Mouse (Mus musculus): Measurements from ENCODE around the gene Brap. TPM values are rescaled to one million over a fixed set of nuclear protein-coding genes. Genes with fewer than 3 reads are reported as not detected.
"Not testable (repeated sequence)": the region's sequence is repeated elsewhere in the genome, so short reads cannot be mapped to it uniquely, and the experiment has no call there.

The Brap gene
- polyA plus RNA-seq (2015; fragmentation: Nextera tagmentation; extraction: Ambion mirVana) = 32.2 and 32.5 TPM in 2 replicates

GRCm38 (mm10) chr5:121660059-121660896, at the start of gene Brap, which contains the start of gene Acad10:
Brap (plus strand) TSS chr5:121660563.
Acad10 (minus strand) TSS chr5:121660514.
- H3K9ac ChIP-seq (ENCODE audit: low read length) = peak within 1 kb of the TSS; percentile 96
- H3K36me3 ChIP-seq (ENCODE audit: control insufficient read depth, insufficient read depth, low read length) = peaks cover 5% of the 10 kb centered on the region; the same call in 1 of the 2 replicates
- under 1% methylated on average over 79 of the region's 85 CpGs for WGBS
- peak within 1 kb of the TSS; percentile 94 for H3K4me3 ChIP-seq (ENCODE audit: low read depth, low read length)
- peak within 1 kb of the TSS; percentile 85 for H3K27ac ChIP-seq (replicated peaks)
- peaks cover 3% of the 10 kb centered on the region; the same call in 1 of the 2 replicates for H3K4me1 ChIP-seq (replicated peaks; ENCODE audit: control insufficient read depth, insufficient read depth)
- DNase-seq (ENCODE audit: low spot score) = peak; percentile 94
- no peak for TF ChIP-seq EP300 (optimal IDR thresholded peaks at IDR 0.05)
- TF ChIP-seq CTCF (IDR thresholded peaks at IDR 0.05; ENCODE audit: low read depth) = peak; percentile 8; the same call in 1 of the 2 replicates
- peak; percentile 90 for ATAC-seq (ENCODE audit: low FRiP score, low TSS enrichment)
- no peaks in the 10 kb centered on the region for H3K27me3 ChIP-seq (ENCODE audit: control insufficient read depth, insufficient read depth, low read length)
- H3K4me2 ChIP-seq (replicated peaks; ENCODE audit: low read depth) = peak within 1 kb of the TSS; percentile 89
- H3K9me3 ChIP-seq (ENCODE audit: control insufficient read depth, low read length) = no peaks in the 10 kb centered on the region

DNA sequence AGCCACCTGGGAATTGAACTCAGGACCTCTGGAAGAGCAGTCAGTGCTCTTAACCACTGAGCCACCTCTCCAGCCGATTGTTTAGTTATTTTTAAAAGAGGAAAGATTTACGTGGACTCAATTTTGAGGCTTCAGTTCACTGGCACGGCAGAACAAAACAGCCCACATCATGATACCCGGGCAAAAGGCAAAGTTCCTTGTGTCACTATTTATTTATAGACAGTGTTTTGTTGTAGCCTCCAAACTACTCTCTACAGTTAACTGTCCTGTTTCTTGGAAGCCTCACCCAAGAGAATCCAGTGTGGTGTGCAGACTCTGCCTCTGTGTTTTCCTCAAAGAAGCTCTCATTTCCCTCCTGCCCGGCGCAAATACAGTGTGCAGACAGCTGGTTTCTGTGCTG, 48.3 kb upstream of the Brap start:
- ATAC-seq (ENCODE audit: low FRiP score, low TSS enrichment) (no peak), DNase-seq (ENCODE audit: low spot score) (no peak)
- H3K36me3 ChIP-seq (ENCODE audit: control insufficient read depth, insufficient read depth, low read length) = no peaks in the 10 kb centered on the region
- H3K4me2 ChIP-seq (replicated peaks; ENCODE audit: low read depth) = no peak overlapping the region
- H3K27ac ChIP-seq (replicated peaks) = no peak overlapping the region
- H3K9me3 ChIP-seq (ENCODE audit: control insufficient read depth, low read length) = no peaks in the 10 kb centered on the region
- H3K4me3 ChIP-seq (ENCODE audit: low read depth, low read length) = no peak overlapping the region
- no peaks in the 10 kb centered on the region for H3K4me1 ChIP-seq (replicated peaks; ENCODE audit: control insufficient read depth, insufficient read depth)
- H3K9ac ChIP-seq (ENCODE audit: low read length) = no peak overlapping the region
- WGBS = 71% methylated on average over 6 of the region's 6 CpGs
- no peaks in the 10 kb centered on the region for H3K27me3 ChIP-seq (ENCODE audit: control insufficient read depth, insufficient read depth, low read length)
- TF ChIP-seq CTCF (IDR thresholded peaks at IDR 0.05; ENCODE audit: low read depth) (no peak), EP300 (optimal IDR thresholded peaks at IDR 0.05) (no peak)

DNA sequence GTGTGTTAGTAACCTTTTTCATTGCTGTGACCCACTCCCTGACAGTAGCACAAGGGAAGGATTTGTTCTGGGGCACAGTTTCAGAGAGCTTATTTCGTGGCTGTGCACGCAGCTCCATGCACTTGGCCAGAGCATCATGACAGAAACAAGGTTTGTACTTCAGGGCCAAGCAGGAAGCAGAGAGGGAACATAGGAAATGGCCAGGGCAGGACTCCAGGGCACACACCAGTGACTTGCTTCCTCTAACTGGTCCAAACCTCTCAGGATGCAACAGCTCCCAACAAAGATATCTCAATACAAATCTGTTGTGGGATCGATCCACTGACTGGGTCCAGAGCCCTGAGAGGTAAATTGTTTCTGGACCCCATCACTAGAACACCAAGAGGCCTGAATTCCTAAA, 45.4 kb upstream of the Brap start:
- DNase-seq (ENCODE audit: low spot score); ATAC-seq (ENCODE audit: low FRiP score, low TSS enrichment); H3K4me2 ChIP-seq (replicated peaks; ENCODE audit: low read depth); H3K4me3 ChIP-seq (ENCODE audit: low read depth, low read length); H3K27me3 ChIP-seq (ENCODE audit: control insufficient read depth, insufficient read depth, low read length); H3K4me1 ChIP-seq (replicated peaks; ENCODE audit: control insufficient read depth, insufficient read depth); H3K36me3 ChIP-seq (ENCODE audit: control insufficient read depth, insufficient read depth, low read length); H3K9me3 ChIP-seq (ENCODE audit: control insufficient read depth, low read length); H3K27ac ChIP-seq (replicated peaks); H3K9ac ChIP-seq (ENCODE audit: low read length): not testable (repeated sequence)
- 78% methylated on average over 3 of the region's 3 CpGs for WGBS

GRCm38 (mm10) chr5:121618592-121619513, 41.5 kb upstream of the Brap start, which contains the start of gene Acad12:
Acad12 (minus strand) TSS chr5:121618938.
- ATAC-seq (ENCODE audit: low FRiP score, low TSS enrichment) (peak; percentile 84), DNase-seq (ENCODE audit: low spot score) (peak; percentile 94)
- peak within 1 kb of the TSS; percentile 79 for H3K9ac ChIP-seq (ENCODE audit: low read length)
- TF ChIP-seq EP300 (optimal IDR thresholded peaks at IDR 0.05) = no peak
- TF ChIP-seq CTCF (IDR thresholded peaks at IDR 0.05; ENCODE audit: low read depth) = no peak
- peak within 1 kb of the TSS; percentile 70 for H3K4me2 ChIP-seq (replicated peaks; ENCODE audit: low read depth)
- peak within 1 kb of the TSS; percentile 77 for H3K4me3 ChIP-seq (ENCODE audit: low read depth, low read length)
- peak within 1 kb of the TSS; percentile 76 for H3K27ac ChIP-seq (replicated peaks)
- H3K9me3 ChIP-seq (ENCODE audit: control insufficient read depth, low read length) = no peaks in the 10 kb centered on the region
- H3K36me3 ChIP-seq (ENCODE audit: control insufficient read depth, insufficient read depth, low read length) = no peaks in the 10 kb centered on the region
- no peaks in the 10 kb centered on the region for H3K4me1 ChIP-seq (replicated peaks; ENCODE audit: control insufficient read depth, insufficient read depth)
- under 1% methylated on average over 47 of the region's 58 CpGs for WGBS
- H3K27me3 ChIP-seq (ENCODE audit: control insufficient read depth, insufficient read depth, low read length) = no peaks in the 10 kb centered on the region

DNA sequence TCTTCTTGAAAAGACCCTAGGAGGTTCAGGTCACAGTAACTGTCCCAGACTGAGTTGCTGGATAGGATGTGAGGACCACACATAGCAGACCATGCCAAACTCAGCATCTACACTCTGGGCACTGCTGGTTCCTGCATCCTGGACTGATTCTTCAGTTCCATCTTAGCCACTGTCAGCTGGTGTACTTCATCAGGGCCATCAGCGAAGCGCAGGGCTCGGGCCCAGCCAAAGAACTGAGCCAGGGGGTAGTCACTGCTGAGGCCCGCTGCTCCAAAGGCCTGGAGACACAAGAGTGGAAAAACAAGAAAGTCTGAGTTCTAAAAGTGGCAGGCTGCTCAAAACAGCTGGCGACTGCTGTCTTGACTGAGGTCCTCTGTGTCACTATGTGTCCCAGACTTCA, 39.3 kb upstream of the Brap start:
- Histone ChIP-seq H3K9me3 (ENCODE audit: control insufficient read depth, low read length) (no peaks in the 10 kb centered on the region), H3K4me1 (replicated peaks; ENCODE audit: control insufficient read depth, insufficient read depth) (no peaks in the 10 kb centered on the region), H3K36me3 (ENCODE audit: control insufficient read depth, insufficient read depth, low read length) (no peaks in the 10 kb centered on the region), H3K4me3 (ENCODE audit: low read depth, low read length) (no peak overlapping the region), H3K4me2 (replicated peaks; ENCODE audit: low read depth) (no peak overlapping the region), H3K27ac (replicated peaks) (no peak overlapping the region), H3K27me3 (ENCODE audit: control insufficient read depth, insufficient read depth, low read length) (no peaks in the 10 kb centered on the region), H3K9ac (ENCODE audit: low read length) (no peak overlapping the region)
- 93% methylated on average over 5 of the region's 5 CpGs for WGBS
- TF ChIP-seq EP300 (optimal IDR thresholded peaks at IDR 0.05) (no peak), CTCF (IDR thresholded peaks at IDR 0.05; ENCODE audit: low read depth) (no peak)
- ATAC-seq (ENCODE audit: low FRiP score, low TSS enrichment) = no peak
- DNase-seq (ENCODE audit: low spot score) = no peak
